Mouse (Mus musculus) C2C12 (cell line): Measurements from ENCODE around the gene Rin1. TPM values are rescaled to one million over a fixed set of nuclear protein-coding genes. Genes with fewer than 3 reads are reported as not detected.

Experiments
- H3K27me3 ChIP-seq: one replicate; pipeline ENCODE4 v1.6.1; 2011; ENCODE audit not compliant: control insufficient read depth, insufficient read depth, insufficient read length
- H3K36me3 ChIP-seq: one replicate; pipeline ENCODE4 v1.6.1; 2011; ENCODE audit not compliant: control insufficient read depth, insufficient read depth
- H3K4me3 ChIP-seq: one replicate; pipeline ENCODE4 v1.5.1; 2011; ENCODE audit warnings: mild to moderate bottlenecking, control low read depth; ENCODE audit not compliant: poor library complexity, insufficient read depth, severe bottlenecking
- H3K79me2 ChIP-seq: one replicate; pipeline ENCODE4 v1.6.1; 2011; ENCODE audit not compliant: control insufficient read depth, insufficient read depth
- H3K79me3 ChIP-seq: one replicate; pipeline ENCODE4 v1.6.1; 2011; ENCODE audit warnings: low read depth, control low read depth
- H3ac ChIP-seq: one replicate; pipeline ENCODE3; 2011; ENCODE audit warnings: low read depth; ENCODE audit not compliant: control insufficient read depth, insufficient read length
- CEBPB ChIP-seq: IDR thresholded peaks from one replicate; pipeline ENCODE4 v1.6.1; 2011; ENCODE audit warnings: low read depth, mild to moderate bottlenecking, control low read depth, moderate library complexity
- CTCF ChIP-seq: IDR thresholded peaks from one replicate; pipeline ENCODE4 v1.5.1; 2011; ENCODE audit not compliant: control insufficient read depth, insufficient read depth, insufficient read length
- FOSL1 ChIP-seq: IDR thresholded peaks from one replicate; pipeline ENCODE4 v1.8.0; 2011; ENCODE audit warnings: mild to moderate bottlenecking, low read length; ENCODE audit not compliant: poor library complexity, insufficient read depth, severe bottlenecking
- MAX ChIP-seq: IDR thresholded peaks from one replicate; pipeline ENCODE4 v1.6.1; 2011; ENCODE audit warnings: mild to moderate bottlenecking, control low read depth
- MYOD1 ChIP-seq: IDR thresholded peaks from one replicate; pipeline ENCODE4 v1.6.1; 2011; ENCODE audit warnings: low read depth; ENCODE audit not compliant: control insufficient read depth, insufficient read length
- MYOG ChIP-seq: IDR thresholded peaks from one replicate; pipeline ENCODE4 v1.6.1; 2011; ENCODE audit not compliant: control insufficient read depth, insufficient read length; ENCODE audit errors: extremely low read depth
- USF1 ChIP-seq: IDR thresholded peaks from one replicate; pipeline ENCODE4 v1.6.1; 2011; ENCODE audit warnings: low read depth, mild to moderate bottlenecking, control low read depth, moderate library complexity
- polyA plus RNA-seq: library from polyadenylated mRNA; unstranded; fragments of >200 nt; fragmentation: generic; extraction: Trizol; gene quantifications from one replicate; pipeline ENCODE4 v1.2.1, GENCODE M21; 2012; ENCODE audit warnings: missing spikeins

Gene Rin1
- polyA plus RNA-seq, 1 experiment, result 48.9 TPM

GRCm38 (mm10) chr19:5014961-5015398 lies 35.3 kb upstream of the Rin1 start:
- Histone ChIP-seq H3K4me3 (no peak overlapping the region), H3ac (no peak overlapping the region), H3K27me3 (no peaks in the 10 kb centered on the region), H3K36me3 (no peaks in the 10 kb centered on the region), H3K79me3 (no peaks in the 10 kb centered on the region), H3K79me2 (no peaks in the 10 kb centered on the region)
- TF ChIP-seq MAX, result peak; percentile 39
- TF ChIP-seq CEBPB, result no peak
- peak; percentile 23 for TF ChIP-seq CTCF

GRCm38 (mm10) chr19:5016221-5016742 lies 34.0 kb upstream of the Rin1 start:
- Histone ChIP-seq H3K79me2 (no peaks in the 10 kb centered on the region), H3K79me3 (no peaks in the 10 kb centered on the region), H3K36me3 (no peaks in the 10 kb centered on the region), H3ac (peak overlapping the region; percentile 62), H3K4me3 (no peak overlapping the region), H3K27me3 (no peaks in the 10 kb centered on the region)
- TF ChIP-seq CTCF (no peak), FOSL1 (no peak), MAX (no peak), USF1 (no peak), MYOG (no peak), MYOD1 (no peak), CEBPB (no peak)

GRCm38 (mm10) chr19:5016782-5017181 lies 33.5 kb upstream of the Rin1 start:
- TF ChIP-seq MAX, result peak; percentile 77
- TF ChIP-seq MYOD1, result no peak
- peak; percentile 43 for TF ChIP-seq USF1
- TF ChIP-seq MYOG, result no peak
- TF ChIP-seq FOSL1, result no peak
- peak; percentile 10 for TF ChIP-seq CEBPB
- TF ChIP-seq CTCF, result peak; percentile 56
- Histone ChIP-seq H3ac (no peak overlapping the region), H3K27me3 (no peaks in the 10 kb centered on the region), H3K79me3 (no peaks in the 10 kb centered on the region), H3K36me3 (no peaks in the 10 kb centered on the region), H3K4me3 (no peak overlapping the region), H3K79me2 (no peaks in the 10 kb centered on the region)

GRCm38 (mm10) chr19:5017611-5018010 lies 32.7 kb upstream of the Rin1 start:
- Histone ChIP-seq H3K36me3 (no peaks in the 10 kb centered on the region), H3K79me2 (no peaks in the 10 kb centered on the region), H3K79me3 (no peaks in the 10 kb centered on the region), H3K27me3 (no peaks in the 10 kb centered on the region), H3ac (peak overlapping the region; percentile 28), H3K4me3 (no peak overlapping the region)
- TF ChIP-seq MYOD1 (peak; percentile 89), CEBPB (no peak), FOSL1 (peak; percentile 79), USF1 (no peak), MYOG (no peak), CTCF (no peak), MAX (peak; percentile 64)

- Histone ChIP-seq H3K36me3 (no peaks in the 10 kb centered on the region), H3K27me3 (no peaks in the 10 kb centered on the region), H3K79me3 (no peaks in the 10 kb centered on the region), H3K4me3 (no peak overlapping the region), H3ac (peak overlapping the region; percentile 40), H3K79me2 (no peaks in the 10 kb centered on the region)
- TF ChIP-seq CEBPB, result no peak
- peak; percentile 46 for TF ChIP-seq FOSL1
- no peak for TF ChIP-seq MAX
- no peak for TF ChIP-seq CTCF
- peak; percentile 39 for TF ChIP-seq MYOD1
Measured at GRCm38 (mm10) chr19:5018191-5018590, 32.1 kb upstream of the Rin1 start.

GRCm38 (mm10) chr19:5021416-5021815 lies 28.9 kb upstream of the Rin1 start:
- H3K4me3 ChIP-seq, result no peak overlapping the region
- H3K79me2 ChIP-seq, result peaks cover 20% of the 10 kb centered on the region
- H3K27me3 ChIP-seq, result no peaks in the 10 kb centered on the region
- peaks cover 8% of the 10 kb centered on the region for H3K79me3 ChIP-seq
- H3K36me3 ChIP-seq, result no peaks in the 10 kb centered on the region
- H3ac ChIP-seq, result no peak overlapping the region
- TF ChIP-seq MYOG (no peak), MAX (no peak), MYOD1 (peak; percentile 59), CEBPB (no peak), FOSL1 (no peak)
